Mouse (Mus musculus) T-helper 17 cell (primary cell): Measurements from ENCODE around the gene Olfr1513.

Experiments
- in situ Hi-C, 2 experiments: fragments of 300-600 bp; cut with MboI, MseI; formaldehyde crosslinking; loops; 1 replicate in 1 of 2; 2 replicates in 1 of 2; pipeline ENCODE4 v1.15.1; 2025; ENCODE audit warnings: high pct_unique_total_duplicates in 2 of 2

The Olfr1513 gene

GRCm38 (mm10) chr14:52313931-52314807, 42.0 kb downstream of the Olfr1513 start:
- in situ Hi-C loops, result loop anchor here in 1 of 2 experiments (25.0 kb wide), 1 partner anchor 1898 kb away; no protein-coding TSS in a partner anchor

DNA sequence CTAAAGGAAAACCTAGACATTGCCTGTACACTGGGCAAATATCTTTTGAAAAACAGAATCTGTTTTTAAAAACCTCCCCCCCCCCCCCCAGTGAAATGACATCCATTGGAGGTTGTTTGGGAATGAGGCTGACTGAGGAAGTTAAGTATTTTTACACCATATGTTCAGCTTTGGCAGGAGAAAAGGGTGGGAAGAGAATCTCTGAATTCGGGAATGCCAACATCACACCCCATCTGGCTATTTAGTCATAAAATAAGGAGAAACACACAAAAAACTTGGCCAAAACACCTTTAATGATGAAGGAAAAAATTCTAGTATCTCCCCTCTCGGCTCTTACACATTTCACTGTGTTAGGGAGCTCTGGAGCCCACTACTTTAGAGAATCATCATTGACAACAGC, 45.3 kb downstream of the Olfr1513 start:
- in situ Hi-C loops, result loop anchor here in 1 of 2 experiments (25.0 kb wide), 1 partner anchor 1901 kb away; no protein-coding TSS in a partner anchor

DNA sequence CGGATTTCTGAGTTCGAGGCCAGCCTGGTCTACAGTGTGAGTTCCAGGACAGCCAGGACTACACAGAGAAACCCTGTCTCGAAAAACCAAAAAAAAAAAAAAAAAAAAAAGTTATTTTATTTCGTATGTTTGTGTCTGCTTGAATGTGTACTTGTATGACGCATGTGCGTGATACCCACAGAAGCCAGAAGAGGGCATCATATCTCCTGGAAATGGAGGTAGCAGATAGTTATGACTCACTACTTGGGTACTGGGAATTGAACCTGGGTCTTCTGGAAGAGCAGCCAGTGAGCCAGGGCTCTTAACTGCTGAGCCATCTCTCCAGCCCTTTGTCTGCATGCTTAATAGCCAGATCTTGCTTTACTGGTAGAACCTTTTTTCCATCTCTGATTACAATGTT, 45.9 kb downstream of the Olfr1513 start:
- in situ Hi-C loops, result loop anchor here in 1 of 2 experiments (25.0 kb wide), 1 partner anchor 1902 kb away; no protein-coding TSS in a partner anchor

DNA sequence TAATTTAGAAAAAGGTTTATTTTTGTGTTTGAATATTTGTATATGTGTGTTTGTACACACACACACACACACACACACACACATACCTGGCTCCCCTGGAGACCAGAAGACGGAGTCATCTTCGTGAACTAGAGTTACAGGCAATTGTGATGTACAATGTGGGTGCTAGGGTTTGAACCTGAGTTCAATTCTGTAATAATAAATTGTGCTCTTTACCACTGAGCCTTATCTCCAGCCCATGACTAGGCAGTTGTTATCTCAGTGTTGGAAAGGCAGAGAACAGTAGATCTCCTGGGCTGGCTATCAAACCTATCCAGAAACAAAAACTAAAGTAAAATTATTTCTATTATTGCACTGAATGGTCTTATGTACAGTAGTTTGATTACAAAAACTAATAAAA, 50.1 kb downstream of the Olfr1513 start:
- in situ Hi-C loops, result loop anchor here in 1 of 2 experiments (5.0 to 25.0 kb wide), 2 partner anchors 36 to 1906 kb away; no protein-coding TSS in a partner anchor

- in situ Hi-C loops, result loop anchor here in 1 of 2 experiments (5.0 to 25.0 kb wide), 2 partner anchors 38 to 1908 kb away; no protein-coding TSS in a partner anchor
Observed at GRCm38 (mm10) chr14:52304644-52305271, 51.5 kb downstream of the Olfr1513 start, which contains the start of gene Mettl3. Gene Mettl3 (minus strand): TSS chr14:52305128.

DNA sequence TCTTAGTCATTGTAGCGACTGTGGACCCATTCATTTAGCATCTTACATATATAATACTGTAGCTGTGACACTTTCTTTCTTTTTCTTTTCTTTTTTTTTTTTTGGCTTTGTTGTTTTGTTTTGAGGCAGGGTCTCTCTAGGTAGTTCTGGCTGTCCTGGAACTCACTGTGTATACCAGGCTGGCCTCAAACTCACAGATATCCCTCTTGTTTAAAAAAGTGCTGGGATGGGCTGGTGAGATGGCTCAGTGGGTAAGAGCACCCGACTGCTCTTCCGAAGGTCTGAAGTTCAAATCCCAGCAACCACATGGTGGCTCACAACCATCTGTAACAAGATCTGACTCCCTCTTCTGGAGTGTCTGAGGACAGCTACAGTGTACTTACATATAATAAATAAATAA, 52.7 kb downstream of the Olfr1513 start:
- in situ Hi-C loops, result loop anchor here in 1 of 2 experiments (25.0 kb wide), 1 partner anchor 1909 kb away; no protein-coding TSS in a partner anchor
